Mouse (Mus musculus): ENCODE measurements at regions not wholly inside any gene's neighbourhood (a gene's known extent, or its start where the extent isn't known, plus 50 kb on each side); places are given as distances from the start of the nearest gene placed in this dataset.

DNA sequence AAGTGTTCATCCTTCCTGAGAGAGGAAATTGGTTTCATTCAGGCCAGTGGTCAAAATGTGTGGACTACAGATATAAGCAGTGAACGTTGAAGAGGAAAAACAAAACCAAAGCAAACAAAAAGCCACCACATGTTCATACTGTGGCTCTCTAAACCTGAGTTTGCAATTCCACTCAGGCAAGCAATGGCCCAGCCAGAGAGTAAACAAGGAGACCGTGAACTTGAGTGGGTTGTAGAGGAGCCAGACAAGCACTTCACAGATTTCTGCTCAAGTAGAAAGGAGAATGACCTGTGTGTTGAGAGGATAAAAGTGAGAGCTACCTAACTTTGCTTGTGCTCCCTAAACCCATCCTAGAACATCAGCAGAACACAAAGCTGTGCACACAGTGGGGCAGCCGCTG, 239.9 kb upstream of the Zbtb20 start:
- TF ChIP-seq CTCF (IDR thresholded peaks at IDR 0.05) (no peak), EP300 (IDR thresholded peaks at IDR 0.05) (no peak)
